Comparison of ENCODE assay signal across 9 mouse cellular contexts in genomic region chr11:4308514-4309450, GRCm38 (mm10). TPM values are rescaled to one million over a fixed set of nuclear protein-coding genes. Genes with fewer than 3 reads are reported as not detected.
DNase-seq lines count a peak whose midpoint lies in the region; ATAC-seq and TF ChIP-seq lines count a peak whose summit lies in the region.
"Had no signal": no experiment of that assay in that cellular context is flagged by ENCODE, and none has a peak within 500 bp of the region (broad histone marks: within the 10 kb centered on the region; RNA-seq: fewer than 3 reads in every experiment).

No protein-coding gene starts in this region.

- no peak for TF ChIP-seq EP300 in stomach, postnatal 0 days (optimal IDR thresholded peaks at IDR 0.05)

- no peak for TF ChIP-seq CTCF in Patski (IDR thresholded peaks at IDR 0.05)
- no peak for TF ChIP-seq CTCF in stomach, postnatal 0 days (IDR thresholded peaks at IDR 0.05; ENCODE audit: low read depth)

- peak; percentile 46 for DNase-seq in hindbrain, embryonic 10.5 days (ENCODE audit: low spot score)
- DNase-seq in Patski (ENCODE audit: low read depth, low spot score), result peak; percentile 85
- DNase-seq in gastrocnemius, postnatal 25 days, result peak; percentile 48
- peak; percentile 43 for DNase-seq in stomach, postnatal 0 days (ENCODE audit: low spot score)
- no peak for DNase-seq in T-cell, adult 2 months (ENCODE audit: low spot score)
- DNase-seq in layer of hippocampus, adult 8-10 months (ENCODE audit: low spot score in 2 of 2), result no peak
- DNase-seq: liver, embryonic 13.5 days had no signal

- no peaks in the 10 kb centered on the region for H3K9me3 ChIP-seq in hindbrain, embryonic 10.5 days
- no peaks in the 10 kb centered on the region for H3K9me3 ChIP-seq in hindbrain, embryonic 16.5 days (ENCODE audit: control insufficient read depth, low read length)
- H3K9me3 ChIP-seq in limb, embryonic 15.5 days, result no peaks in the 10 kb centered on the region
- no peaks in the 10 kb centered on the region for H3K9me3 ChIP-seq in stomach, postnatal 0 days (ENCODE audit: control insufficient read depth, low read length)
- H3K9me3 ChIP-seq: liver, embryonic 13.5 days had no signal

- H3K9ac ChIP-seq in hindbrain, embryonic 16.5 days (ENCODE audit: low read depth, low read length), result no peak overlapping the region
- no peak overlapping the region for H3K9ac ChIP-seq in limb, embryonic 15.5 days
- H3K9ac ChIP-seq in stomach, postnatal 0 days (ENCODE audit: low read length), result peak overlapping the region; percentile 1; the same call in 1 of the 2 replicates
- H3K9ac ChIP-seq: liver, embryonic 13.5 days had no signal

- no peak for ATAC-seq in hindbrain, embryonic 16.5 days
- ATAC-seq in Patski, result peak; percentile 77
- peak; percentile 79; the same call in 1 of the 2 replicates for ATAC-seq in limb, embryonic 15.5 days (ENCODE audit: insufficient number of reproducible peaks, low FRiP score, low TSS enrichment, low read depth)
- ATAC-seq in stomach, postnatal 0 days (ENCODE audit: low FRiP score, low TSS enrichment), result peak; percentile 58

- H3K27me3 ChIP-seq in hindbrain, embryonic 10.5 days (ENCODE audit: insufficient read depth, poor library complexity, severe bottlenecking), result 0 out of 2 replicates have a peak, but pooled peaks cover 2% of the 10 kb centered on the region
- H3K27me3 ChIP-seq in hindbrain, embryonic 16.5 days (replicated peaks; ENCODE audit: control insufficient read depth, insufficient read depth, low read length), result no peaks in the 10 kb centered on the region
- no peaks in the 10 kb centered on the region for H3K27me3 ChIP-seq in Patski
- no peaks in the 10 kb centered on the region for H3K27me3 ChIP-seq in limb, embryonic 15.5 days
- no peaks in the 10 kb centered on the region for H3K27me3 ChIP-seq in stomach, postnatal 0 days (ENCODE audit: control insufficient read depth, insufficient read depth, low read length)

- peak overlapping the region; percentile 16; the same call in 1 of the 2 replicates for H3K4me3 ChIP-seq in hindbrain, embryonic 10.5 days
- H3K4me3 ChIP-seq in hindbrain, embryonic 16.5 days (ENCODE audit: low read length), result no peak overlapping the region
- no peak overlapping the region for H3K4me3 ChIP-seq in limb, embryonic 15.5 days
- H3K4me3 ChIP-seq in stomach, postnatal 0 days (ENCODE audit: low read depth, low read length), result no peak overlapping the region
- H3K4me3 ChIP-seq: liver, embryonic 13.5 days had no signal

- H3K4me2 ChIP-seq in hindbrain, embryonic 16.5 days (ENCODE audit: low read length), result no peak overlapping the region
- peak overlapping the region; percentile 24; the same call in 1 of the 2 replicates for H3K4me2 ChIP-seq in limb, embryonic 15.5 days
- H3K4me2 ChIP-seq in stomach, postnatal 0 days (replicated peaks; ENCODE audit: low read depth), result no peak overlapping the region
- H3K4me2 ChIP-seq: liver, embryonic 13.5 days had no signal

- in situ Hi-C loops in Patski (cut with MboI; ENCODE audit: low pct_unique_long_range_greater_than_20kb), result loop anchor here (10.0 kb wide), 1 partner anchor 204 kb away; no protein-coding TSS in a partner anchor

- WGBS in hindbrain, embryonic 10.5 days, result 46% methylated on average over 25 of the region's 25 CpGs
- 56% methylated on average over 25 of the region's 25 CpGs for WGBS in hindbrain, embryonic 16.5 days
- WGBS in limb, embryonic 15.5 days, result 18% methylated on average over 25 of the region's 25 CpGs
- 28% methylated on average over 25 of the region's 25 CpGs for WGBS in stomach, postnatal 0 days

- H3K36me3 ChIP-seq in hindbrain, embryonic 10.5 days, result no peaks in the 10 kb centered on the region
- no peaks in the 10 kb centered on the region for H3K36me3 ChIP-seq in hindbrain, embryonic 16.5 days (ENCODE audit: control insufficient read depth, insufficient read depth, low read length)
- H3K36me3 ChIP-seq in limb, embryonic 15.5 days, result no peaks in the 10 kb centered on the region
- H3K36me3 ChIP-seq in stomach, postnatal 0 days (ENCODE audit: control insufficient read depth, insufficient read depth, low read length), result no peaks in the 10 kb centered on the region
- H3K36me3 ChIP-seq: liver, embryonic 13.5 days had no signal

- CTCF ChIA-PET in Patski (lab: Charles Lee), result interaction anchor here (1.1 to 7.1 kb wide), 3 partner anchors 10 to 48 kb away, joined by 4 to 52 read pairs (median 17); no protein-coding TSS in a partner anchor

- peak overlapping the region; percentile 73 for H3K27ac ChIP-seq in hindbrain, embryonic 10.5 days
- H3K27ac ChIP-seq in hindbrain, embryonic 16.5 days (ENCODE audit: low read depth, low read length), result no peak overlapping the region
- peak overlapping the region; percentile 86 for H3K27ac ChIP-seq in limb, embryonic 15.5 days
- H3K27ac ChIP-seq in stomach, postnatal 0 days (replicated peaks), result peak overlapping the region; percentile 63
- H3K27ac ChIP-seq: liver, embryonic 13.5 days had no signal

- POLR2A ChIA-PET in Patski (lab: Charles Lee), result interaction anchor here (0.9 to 1.9 kb wide), 8 partner anchors 12 to 49 kb away, joined by 3 to 9 read pairs (median 6); no protein-coding TSS in a partner anchor

- H3K4me1 ChIP-seq in hindbrain, embryonic 10.5 days (replicated peaks), result peaks cover 16% of the 10 kb centered on the region
- 0 out of 2 replicates have a peak, but pooled peaks cover 2% of the 10 kb centered on the region for H3K4me1 ChIP-seq in hindbrain, embryonic 16.5 days (ENCODE audit: control insufficient read depth, insufficient read depth, low read depth, low read length)
- H3K4me1 ChIP-seq in limb, embryonic 15.5 days, result peaks cover 20% of the 10 kb centered on the region
- no peaks in the 10 kb centered on the region for H3K4me1 ChIP-seq in stomach, postnatal 0 days (replicated peaks; ENCODE audit: control insufficient read depth, insufficient read depth)

RNA-seq across cellular contexts. Expression of gene Lif, which starts 51.4 kb away (rescaled TPM):
- polyA plus RNA-seq in hindbrain, embryonic 10.5 days (2016; fragmentation: Nextera tagmentation; extraction: Ambion mirVana), result 0.05 and 0.09 TPM in 2 replicates
- polyA plus RNA-seq in hindbrain, embryonic 16.5 days (2015; fragmentation: Nextera tagmentation; extraction: Ambion mirVana), result 0.05 TPM in 1 of 2 replicates, not detected in the other
- 31.3 TPM for polyA plus RNA-seq in Patski (2021)
- total RNA-seq in gastrocnemius, postnatal 25 days (2021), result under 1 TPM; 0.26 to 0.43 TPM
- 0.49 and 0.53 TPM in 2 replicates for polyA plus RNA-seq in limb, embryonic 15.5 days (2015; fragmentation: Nextera tagmentation; extraction: Ambion mirVana)
- polyA plus RNA-seq in stomach, postnatal 0 days (2015; fragmentation: Nextera tagmentation; extraction: Ambion mirVana), result 0.61 and 1.1 TPM in 2 replicates
- total RNA-seq in layer of hippocampus, adult 8-10 months (2022), result 1 to 10 TPM in 3 of 4 experiments, under 1 TPM in 1; 0.71 to 2.8 (median 1.6) TPM
- polyA plus RNA-seq: liver, embryonic 13.5 days had no signal

Comparison
In these comparisons a context has a peak if more than half of its experiments do, and no peak if none do; other contexts are left out.
1. DNase-seq: peak in hindbrain, embryonic 10.5 days (single experiment), Patski (single experiment), gastrocnemius, postnatal 25 days (single experiment) and stomach, postnatal 0 days (single experiment); none in T-cell, adult 2 months (single experiment) and layer of hippocampus, adult 8-10 months (0 of 2).
2. RNA of gene Lif, which starts 51.4 kb away (polyA plus RNA-seq): 31.3 TPM in Patski (single experiment); 0.61 to 1.1 TPM in stomach, postnatal 0 days, 0.49 to 0.53 TPM in limb, embryonic 15.5 days, 0.05 to 0.09 TPM in hindbrain, embryonic 10.5 days and 0.05 TPM in hindbrain, embryonic 16.5 days; every median in the first group is over 10 times any median in the second.